Mouse (Mus musculus) midbrain, embryonic 14.5 days (tissue): ENCODE measurements at regions not wholly inside any gene's neighbourhood (a gene's known extent, or its start where the extent isn't known, plus 50 kb on each side); places are given as distances from the start of the nearest gene placed in this dataset.

ENCODE experiments used
- ATAC-seq: fragments of 200-750 bp; cut with Nextera tagmentation; 2 replicates; pipeline ENCODE4 v1.8.0; 2017; ENCODE audit warnings: moderate number of reproducible peaks, moderate library complexity; ENCODE audit not compliant: low FRiP score, low TSS enrichment
- DNase-seq: peaks from one replicate; pipeline ENCODE4 v3.0.0-alpha.2; 2015
- H3K27ac ChIP-seq: fragments of 300-500 bp; sonication (generic); replicated peaks from 2 replicates; pipeline ENCODE4 v1.5.1; 2014; ENCODE audit warnings: mild to moderate bottlenecking, low read depth, low read length, moderate library complexity
- H3K27me3 ChIP-seq: fragments of 300-500 bp; sonication (generic); 2 replicates; pipeline ENCODE4 v1.6.1; 2014; ENCODE audit warnings: low read length, control low read depth, mixed read lengths; ENCODE audit not compliant: control insufficient read depth, insufficient read depth
- H3K36me3 ChIP-seq: fragments of 300-500 bp; sonication (generic); 2 replicates; pipeline ENCODE4 v1.6.1; 2014; ENCODE audit warnings: low read length, control low read depth; ENCODE audit not compliant: control insufficient read depth, insufficient read depth
- H3K4me1 ChIP-seq: fragments of 300-500 bp; sonication (generic); 2 replicates; pipeline ENCODE4 v1.6.1; 2014; ENCODE audit warnings: mild to moderate bottlenecking, antibody characterized with exemption, low read length, control low read depth; ENCODE audit not compliant: control insufficient read depth, insufficient read depth
- H3K4me2 ChIP-seq: fragments of 300-500 bp; sonication (generic); 2 replicates; pipeline ENCODE4 v1.6.1; 2014; ENCODE audit warnings: mild to moderate bottlenecking, low read length, moderate library complexity
- H3K4me3 ChIP-seq: fragments of 300-500 bp; sonication (generic); replicated peaks from 2 replicates; pipeline ENCODE4 v1.5.1; 2014; ENCODE audit warnings: low read depth, low read length
- H3K9ac ChIP-seq: fragments of 300-500 bp; sonication (generic); replicated peaks from 2 replicates; pipeline ENCODE4 v1.6.1; 2014; ENCODE audit warnings: mild to moderate bottlenecking, low read length, moderate library complexity
- H3K9me3 ChIP-seq: fragments of 300-500 bp; sonication (generic); 2 replicates; pipeline ENCODE4 v1.6.1; 2016; ENCODE audit warnings: low read length, control low read depth, mixed read lengths; ENCODE audit not compliant: control insufficient read depth
- WGBS: fragments of 180-500 bp; shearing (Covaris S2); extraction: QIAGEN DNeasy Blood & Tissue Kit; methylation state at CpG from one replicate; pipeline ENCODE4 v1.1.7; 2014; 5-methylcytosine and 5-hydroxymethylcytosine counted together

- 55% methylated on average over 1 of the region's 1 CpGs for WGBS
Observed at GRCm38 (mm10) chr16:69515122-69515521, 348.4 kb downstream of the Speer2 start.

GRCm38 (mm10) chr16:69477317-69477716, 386.2 kb downstream of the Speer2 start:
- Histone ChIP-seq H3K4me2 (no peak overlapping the region), H3K9me3 (no peaks in the 10 kb centered on the region), H3K4me1 (no peaks in the 10 kb centered on the region; the same call in 1 of the 2 replicates), H3K36me3 (no peaks in the 10 kb centered on the region), H3K27me3 (no peaks in the 10 kb centered on the region), H3K9ac (no peak overlapping the region), H3K27ac (no peak overlapping the region), H3K4me3 (no peak overlapping the region)
- 16% methylated on average over 4 of the region's 4 CpGs for WGBS
- DNase-seq (peak; percentile 43), ATAC-seq (no peak)

More at GRCm38 (mm10) chr16:69515122-69515521, 348.4 kb downstream of the Speer2 start:
- Histone ChIP-seq H3K4me2 (no peak overlapping the region), H3K4me1 (no peaks in the 10 kb centered on the region), H3K9ac (no peak overlapping the region), H3K9me3 (no peaks in the 10 kb centered on the region), H3K4me3 (no peak overlapping the region), H3K27ac (no peak overlapping the region), H3K27me3 (no peaks in the 10 kb centered on the region), H3K36me3 (no peaks in the 10 kb centered on the region)
- ATAC-seq (no peak), DNase-seq (no peak)

DNA sequence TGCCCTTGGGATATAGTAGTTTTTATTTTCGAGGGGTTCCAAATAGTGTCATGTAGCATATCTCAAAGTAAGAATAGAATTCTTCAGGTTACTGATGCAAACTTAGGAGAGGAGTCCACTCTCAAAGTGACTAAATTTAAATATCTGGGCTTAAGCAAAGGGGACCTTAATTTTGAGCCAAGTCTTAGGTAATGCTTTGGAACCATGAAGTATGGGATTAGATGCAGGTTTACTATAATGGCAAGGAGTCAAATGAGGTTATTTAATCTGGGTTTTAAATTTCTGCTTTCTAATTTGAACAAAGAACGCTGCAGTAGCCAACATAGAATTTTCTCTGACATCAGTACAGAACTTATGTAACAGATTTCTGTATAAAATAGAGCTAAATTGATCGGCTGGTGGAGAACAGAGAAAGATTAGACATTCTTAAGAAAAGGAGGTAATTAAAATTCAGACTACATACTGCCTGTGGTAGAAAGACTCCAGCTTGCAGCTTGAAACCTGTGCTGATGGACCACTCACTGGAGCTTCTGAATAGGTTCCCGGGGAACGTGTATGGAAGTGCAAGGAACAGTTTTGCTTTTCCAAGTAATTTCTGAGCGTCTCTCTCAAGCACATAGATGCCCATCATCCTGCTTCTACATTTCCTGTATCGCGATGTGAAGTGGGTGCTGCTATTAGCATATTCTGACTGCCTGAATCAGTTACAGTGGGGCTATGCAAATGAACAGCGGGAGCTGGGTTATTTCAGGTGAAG, 394.3 kb downstream of the Speer2 start:
- ATAC-seq: peak; percentile 57; the same call in 1 of the 2 replicates
- peak; percentile 55 for DNase-seq

GRCm38 (mm10) chr16:69459171-69459570, 404.4 kb downstream of the Speer2 start:
- DNase-seq (no peak), ATAC-seq (no peak)
- Histone ChIP-seq H3K4me2 (no peak overlapping the region), H3K9ac (no peak overlapping the region), H3K36me3 (no peaks in the 10 kb centered on the region), H3K4me1 (no peaks in the 10 kb centered on the region), H3K4me3 (no peak overlapping the region), H3K27ac (no peak overlapping the region), H3K9me3 (no peaks in the 10 kb centered on the region), H3K27me3 (no peaks in the 10 kb centered on the region)
- 86% methylated on average over 2 of the region's 2 CpGs for WGBS

More for the DNA sequence above, 394.3 kb downstream of the Speer2 start:
- Histone ChIP-seq H3K27me3 (no peaks in the 10 kb centered on the region), H3K4me3 (peak overlapping the region; percentile 24), H3K36me3 (no peaks in the 10 kb centered on the region), H3K4me2 (peak overlapping the region; percentile 53), H3K4me1 (0 out of 2 replicates have a peak, but pooled peaks cover 6% of the 10 kb centered on the region), H3K9me3 (no peaks in the 10 kb centered on the region), H3K9ac (peak overlapping the region; percentile 29), H3K27ac (peak overlapping the region; percentile 60; the same call in 1 of the 2 replicates)
- 25% methylated on average over 9 of the region's 9 CpGs for WGBS

- DNase-seq (peak; percentile 35), ATAC-seq (no peak)
- no peak overlapping the region for H3K4me2 ChIP-seq
- H3K4me3 ChIP-seq: no peak overlapping the region
- H3K4me1 ChIP-seq: no peaks in the 10 kb centered on the region
- no peaks in the 10 kb centered on the region for H3K36me3 ChIP-seq
- no peaks in the 10 kb centered on the region for H3K27me3 ChIP-seq
- no peak overlapping the region for H3K9ac ChIP-seq
- no peaks in the 10 kb centered on the region for H3K9me3 ChIP-seq
- no peak overlapping the region for H3K27ac ChIP-seq
- WGBS: 54% methylated on average over 12 of the region's 12 CpGs
Observed at GRCm38 (mm10) chr16:69424661-69425634, 438.6 kb downstream of the Speer2 start.
